Mouse (Mus musculus) lung, postnatal 0 days (tissue): ENCODE data around the gene Pdzrn3.

Experiments used
- CTCF ChIP-seq: IDR thresholded peaks from 2 replicates; pipeline ENCODE4 v1.5.1; 2016; ENCODE audit warnings: antibody characterized with exemption, mild to moderate bottlenecking
- EP300 ChIP-seq: IDR thresholded peaks from 2 replicates; pipeline ENCODE4 v1.6.1; 2016; ENCODE audit warnings: antibody characterized with exemption, mild to moderate bottlenecking, control low read depth

DNA sequence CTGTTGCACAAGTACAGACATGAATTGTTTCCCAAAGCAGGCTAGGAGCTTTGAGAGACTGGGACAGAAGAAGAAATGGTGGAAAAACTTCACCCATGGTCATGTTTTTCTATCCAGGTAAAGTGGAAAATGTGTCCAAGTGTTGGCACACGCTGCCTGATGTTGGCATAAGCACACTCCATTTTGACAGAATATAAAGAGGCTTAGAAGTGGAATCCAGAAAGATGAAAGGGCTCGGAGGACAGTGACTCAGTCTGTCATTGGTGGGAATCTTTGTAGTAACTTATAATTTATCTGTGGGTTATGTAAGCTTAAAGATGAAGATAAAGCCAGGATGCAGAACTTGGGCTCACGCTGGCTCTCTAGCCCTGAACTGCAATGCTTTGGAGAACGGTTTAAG, 5.2 kb upstream of the Pdzrn3 start:
- TF ChIP-seq EP300 = no peak
- TF ChIP-seq CTCF = no peak
